Mouse (Mus musculus) CH12.LX (cell line): ENCODE results near the gene Neurod2.

Experiments used
- JUND ChIP-seq: conservative IDR thresholded peaks from 2 replicates; pipeline ENCODE4 v1.6.1; 2011; ENCODE audit warnings: low read depth, low read length, improper control_type of control experiment
- NELFE ChIP-seq: IDR thresholded peaks from 2 replicates; pipeline ENCODE4 v1.6.1; 2011; ENCODE audit warnings: low read depth, low read length, improper control_type of control experiment

GRCm38 (mm10) chr11:98296916-98297315, 32.5 kb downstream of the Neurod2 start:
- no peak for TF ChIP-seq NELFE
- no peak for TF ChIP-seq JUND
